Mouse (Mus musculus): ENCODE measurements around the gene Rnf212. TPM values are rescaled to one million over a fixed set of nuclear protein-coding genes. Genes with fewer than 3 reads are reported as not detected.
A peak's percentile ranks its signal among the peaks of the same experiment; 100 is the strongest.

Gene Rnf212
- polyA plus RNA-seq, 1 experiment from 2014 or later = 1.1 TPM

GRCm38 (mm10) chr5:108741844-108742243 is 32.9 kb downstream of the Rnf212 start:
- H3K4me1 ChIP-seq = no peaks in the 10 kb centered on the region
- no peak for DNase-seq (ENCODE audit: low spot score)
- H3K36me3 ChIP-seq = no peaks in the 10 kb centered on the region
- H3K27ac ChIP-seq = no peak overlapping the region
- 61% methylated on average over 2 of the region's 2 CpGs for WGBS
- no peaks in the 10 kb centered on the region for H3K27me3 ChIP-seq (ENCODE audit: insufficient read depth, poor library complexity, severe bottlenecking)
- no peaks in the 10 kb centered on the region for H3K9me3 ChIP-seq
- H3K4me3 ChIP-seq = no peak overlapping the region

- no peak overlapping the region for H3K27ac ChIP-seq
- no peaks in the 10 kb centered on the region for H3K9me3 ChIP-seq
- no peak overlapping the region for H3K4me3 ChIP-seq
- DNase-seq (ENCODE audit: low spot score) = peak; percentile 55
- H3K27me3 ChIP-seq (ENCODE audit: insufficient read depth, poor library complexity, severe bottlenecking) = no peaks in the 10 kb centered on the region
- 87% methylated on average over 1 of the region's 1 CpGs for WGBS
- no peaks in the 10 kb centered on the region for H3K36me3 ChIP-seq
- no peaks in the 10 kb centered on the region for H3K4me1 ChIP-seq
Measured at GRCm38 (mm10) chr5:108727425-108727824, 47.4 kb downstream of the Rnf212 start.

- 28% methylated on average over 5 of the region's 5 CpGs for WGBS
- Histone ChIP-seq H3K27ac (no peak overlapping the region), H3K36me3 (no peaks in the 10 kb centered on the region), H3K27me3 (ENCODE audit: insufficient read depth, poor library complexity, severe bottlenecking) (no peaks in the 10 kb centered on the region), H3K9me3 (no peaks in the 10 kb centered on the region), H3K4me3 (no peak overlapping the region), H3K4me1 (no peaks in the 10 kb centered on the region)
- DNase-seq (ENCODE audit: low spot score) = peak; percentile 88
Measured at GRCm38 (mm10) chr5:108726557-108727248, 48.1 kb downstream of the Rnf212 start.

- no peaks in the 10 kb centered on the region for H3K36me3 ChIP-seq
- no peaks in the 10 kb centered on the region for H3K27me3 ChIP-seq (ENCODE audit: insufficient read depth, poor library complexity, severe bottlenecking)
- no peak overlapping the region for H3K4me3 ChIP-seq
- no peaks in the 10 kb centered on the region for H3K9me3 ChIP-seq
- peaks cover 9% of the 10 kb centered on the region; the same call in 1 of the 2 replicates for H3K4me1 ChIP-seq
- WGBS = 42% methylated on average over 2 of the region's 2 CpGs
- DNase-seq (ENCODE audit: low spot score) = no peak
- no peak overlapping the region for H3K27ac ChIP-seq
Measured at GRCm38 (mm10) chr5:108724006-108724405, 50.8 kb downstream of the Rnf212 start.

DNA sequence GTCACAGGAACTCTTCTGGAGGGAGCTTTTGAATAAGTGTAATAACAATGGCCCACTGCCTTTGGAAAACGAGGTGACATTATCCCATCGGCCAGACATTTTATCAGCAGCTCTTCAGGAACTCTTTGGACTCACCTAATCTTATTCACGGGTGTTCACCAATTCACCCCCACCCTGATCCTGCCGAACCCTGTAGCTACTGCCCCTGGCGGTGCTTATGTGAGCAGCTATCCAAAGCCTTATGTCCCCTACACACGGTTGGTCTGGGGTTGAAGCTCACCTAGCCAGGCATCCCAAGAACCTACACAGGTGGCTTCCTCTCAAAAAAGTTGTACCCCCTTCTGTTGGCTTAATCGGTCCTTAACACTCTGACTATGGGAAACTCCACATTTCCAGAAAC is 55.0 kb downstream of the Rnf212 start:
- H3K4me3 ChIP-seq = no peak overlapping the region
- H3K4me1 ChIP-seq = peaks cover 24% of the 10 kb centered on the region
- H3K27ac ChIP-seq = no peak overlapping the region
- no peaks in the 10 kb centered on the region for H3K27me3 ChIP-seq (ENCODE audit: insufficient read depth, poor library complexity, severe bottlenecking)
- 48% methylated on average over 7 of the region's 7 CpGs for WGBS
- H3K9me3 ChIP-seq = no peaks in the 10 kb centered on the region
- H3K36me3 ChIP-seq = no peaks in the 10 kb centered on the region
- no peak for DNase-seq (ENCODE audit: low spot score)

- Histone ChIP-seq H3K4me3 (no peak overlapping the region), H3K27me3 (ENCODE audit: insufficient read depth, poor library complexity, severe bottlenecking) (no peaks in the 10 kb centered on the region), H3K9me3 (no peaks in the 10 kb centered on the region), H3K36me3 (no peaks in the 10 kb centered on the region), H3K27ac (peak overlapping the region; percentile 12), H3K4me1 (peaks cover 33% of the 10 kb centered on the region)
- 39% methylated on average over 4 of the region's 4 CpGs for WGBS
- no peak for DNase-seq (ENCODE audit: low spot score)
Measured at GRCm38 (mm10) chr5:108718051-108718450, 56.7 kb downstream of the Rnf212 start.

GRCm38 (mm10) chr5:108715974-108716373 is 58.8 kb downstream of the Rnf212 start:
- Histone ChIP-seq H3K9me3 (no peaks in the 10 kb centered on the region), H3K4me1 (peaks cover 33% of the 10 kb centered on the region), H3K36me3 (no peaks in the 10 kb centered on the region), H3K4me3 (no peak overlapping the region), H3K27ac (no peak overlapping the region), H3K27me3 (ENCODE audit: insufficient read depth, poor library complexity, severe bottlenecking) (no peaks in the 10 kb centered on the region)
- no peak for DNase-seq (ENCODE audit: low spot score)
- 79% methylated on average over 1 of the region's 1 CpGs for WGBS

DNA sequence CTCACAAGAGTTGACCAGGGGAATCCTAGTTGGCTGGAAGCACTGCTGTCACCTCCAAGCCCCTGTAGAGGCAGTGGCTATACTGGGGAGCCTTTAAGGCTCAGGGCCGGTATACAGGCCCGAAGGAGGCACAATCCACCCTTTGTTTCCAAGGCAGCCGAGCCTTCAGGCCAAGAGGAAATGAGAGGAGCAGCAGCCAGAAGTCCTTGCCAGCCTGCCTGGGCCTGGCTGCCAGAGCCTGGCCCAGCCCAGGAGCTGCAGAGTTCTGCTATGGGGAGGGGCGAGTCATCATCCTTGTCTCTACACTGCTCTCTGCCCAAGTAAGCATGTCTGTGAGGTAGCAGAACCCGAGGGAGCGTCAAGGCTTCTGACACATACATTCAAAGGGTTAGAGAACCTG is 60.6 kb downstream of the Rnf212 start:
- Histone ChIP-seq H3K4me1 (peaks cover 29% of the 10 kb centered on the region), H3K9me3 (no peaks in the 10 kb centered on the region), H3K4me3 (no peak overlapping the region), H3K36me3 (no peaks in the 10 kb centered on the region), H3K27me3 (ENCODE audit: insufficient read depth, poor library complexity, severe bottlenecking) (no peaks in the 10 kb centered on the region), H3K27ac (peak overlapping the region; percentile 52; the same call in 1 of the 2 replicates)
- 54% methylated on average over 6 of the region's 6 CpGs for WGBS
- no peak for DNase-seq (ENCODE audit: low spot score)

DNA sequence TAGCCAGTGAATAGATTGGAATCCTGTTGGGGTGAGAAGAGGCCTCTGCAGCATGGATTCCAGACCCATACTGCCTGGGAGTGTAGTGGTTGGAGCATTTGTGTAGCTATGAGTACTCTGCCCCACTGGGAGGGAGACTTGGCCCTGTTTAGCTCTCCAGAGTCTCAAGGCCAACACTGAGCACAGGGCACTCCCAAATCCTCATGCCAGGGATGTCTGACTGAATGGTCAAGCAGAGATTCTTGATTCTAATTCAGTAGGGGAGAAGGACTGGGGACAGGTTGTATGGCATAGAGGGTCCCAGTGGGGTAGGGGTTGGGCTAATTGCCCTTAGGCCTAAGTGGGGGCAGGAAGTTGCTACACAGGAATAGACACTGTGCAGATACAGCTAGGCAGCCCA is 61.1 kb downstream of the Rnf212 start:
- H3K27me3 ChIP-seq (ENCODE audit: insufficient read depth, poor library complexity, severe bottlenecking) = no peaks in the 10 kb centered on the region
- DNase-seq (ENCODE audit: low spot score) = no peak
- no peaks in the 10 kb centered on the region for H3K9me3 ChIP-seq
- H3K4me3 ChIP-seq = no peak overlapping the region
- peak overlapping the region; percentile 52; the same call in 1 of the 2 replicates for H3K27ac ChIP-seq
- peaks cover 29% of the 10 kb centered on the region for H3K4me1 ChIP-seq
- H3K36me3 ChIP-seq = no peaks in the 10 kb centered on the region

- Histone ChIP-seq H3K27ac (no peak overlapping the region), H3K27me3 (ENCODE audit: insufficient read depth, poor library complexity, severe bottlenecking) (no peaks in the 10 kb centered on the region), H3K4me3 (no peak overlapping the region), H3K9me3 (no peaks in the 10 kb centered on the region), H3K36me3 (0 out of 2 replicates have a peak, but pooled peaks cover 5% of the 10 kb centered on the region), H3K4me1 (peaks cover 27% of the 10 kb centered on the region)
- no peak for DNase-seq (ENCODE audit: low spot score)
- 81% methylated on average over 2 of the region's 2 CpGs for WGBS
Measured at GRCm38 (mm10) chr5:108713096-108713495, 61.7 kb downstream of the Rnf212 start.

- Histone ChIP-seq H3K9me3 (no peaks in the 10 kb centered on the region), H3K27ac (no peak overlapping the region), H3K36me3 (peaks cover 14% of the 10 kb centered on the region; the same call in 1 of the 2 replicates), H3K27me3 (ENCODE audit: insufficient read depth, poor library complexity, severe bottlenecking) (no peaks in the 10 kb centered on the region), H3K4me1 (peaks cover 21% of the 10 kb centered on the region), H3K4me3 (no peak overlapping the region)
- DNase-seq (ENCODE audit: low spot score) = no peak
- WGBS = 76% methylated on average over 6 of the region's 6 CpGs
Measured at GRCm38 (mm10) chr5:108711968-108712367, 62.8 kb downstream of the Rnf212 start.

DNA sequence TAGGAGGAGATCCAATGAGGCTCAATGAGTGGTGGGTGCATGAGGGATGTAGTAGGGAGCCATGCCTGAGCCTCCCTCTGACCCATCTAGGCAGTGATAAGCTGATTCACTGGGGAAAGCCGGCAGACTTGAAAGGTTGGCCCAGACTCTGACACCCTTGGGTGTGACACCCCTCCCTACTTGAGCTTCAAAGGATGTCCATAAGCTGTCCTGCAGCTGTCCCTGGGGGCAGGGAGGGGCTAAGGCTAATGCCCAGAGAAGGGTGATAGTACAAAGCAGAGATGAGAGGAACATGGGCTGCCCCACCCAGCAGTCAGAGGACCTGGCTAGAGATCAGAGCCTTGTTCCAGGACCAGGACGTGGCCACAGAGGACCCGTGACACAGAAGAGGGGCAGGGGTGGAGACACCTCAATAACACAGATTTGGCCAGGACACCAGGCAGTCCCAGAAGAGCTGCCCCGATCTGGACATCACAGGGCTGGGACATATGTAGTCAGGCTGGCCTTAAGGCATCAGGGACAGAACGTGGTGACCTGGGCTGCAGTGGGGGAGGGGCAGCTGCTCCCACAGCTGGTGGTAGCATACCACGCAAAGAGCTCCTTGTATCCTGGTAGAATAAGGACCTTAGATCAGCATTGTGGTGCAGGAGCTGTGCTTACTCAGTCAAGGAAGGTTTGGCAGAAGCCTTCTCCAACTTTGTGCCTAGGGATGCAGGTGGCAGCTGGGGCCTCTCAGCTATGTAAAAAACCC is 65.6 kb downstream of the Rnf212 start:
- DNase-seq (ENCODE audit: low spot score) = peak; percentile 90
- 36% methylated on average over 6 of the region's 6 CpGs for whole genome bisulfite sequencing
- peak overlapping the region; percentile 32; the same call in 1 of the 2 replicates for H3K27ac ChIP-seq
- no peak overlapping the region for H3K4me3 ChIP-seq
- H3K4me1 ChIP-seq = peaks cover 24% of the 10 kb centered on the region
- H3K36me3 ChIP-seq = peaks cover 42% of the 10 kb centered on the region
- H3K9me3 ChIP-seq = no peaks in the 10 kb centered on the region
- no peaks in the 10 kb centered on the region for H3K27me3 ChIP-seq (ENCODE audit: insufficient read depth, poor library complexity, severe bottlenecking)

DNA sequence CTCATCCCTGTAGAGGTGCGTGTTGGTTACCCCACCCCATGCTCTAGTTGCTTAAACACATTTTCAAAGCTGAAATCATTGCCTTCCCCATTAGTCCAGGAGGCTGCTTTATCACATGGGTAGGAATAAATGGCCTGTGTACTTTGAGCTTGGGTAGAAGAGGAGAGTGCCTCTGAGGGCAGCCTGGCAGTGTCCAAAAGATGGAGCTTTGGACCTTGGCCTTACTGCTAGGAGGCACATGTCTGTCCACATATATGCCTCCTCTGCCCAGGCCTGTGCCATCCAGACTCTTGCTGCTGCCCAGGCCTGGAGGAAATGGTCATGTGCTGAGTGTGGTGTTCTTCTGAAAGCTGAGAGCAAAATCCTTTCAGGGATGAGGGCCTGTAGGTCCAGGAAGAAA is 66.4 kb downstream of the Rnf212 start:
- Histone ChIP-seq H3K27ac (peak overlapping the region; percentile 32; the same call in 1 of the 2 replicates), H3K36me3 (peaks cover 42% of the 10 kb centered on the region)
- 86% methylated on average over 1 of the region's 1 CpGs for WGBS

More for the DNA sequence above, 66.4 kb downstream of the Rnf212 start:
- Histone ChIP-seq H3K9me3 (no peaks in the 10 kb centered on the region), H3K4me1 (peaks cover 26% of the 10 kb centered on the region), H3K27me3 (ENCODE audit: insufficient read depth, poor library complexity, severe bottlenecking) (no peaks in the 10 kb centered on the region), H3K4me3 (no peak overlapping the region)
- DNase-seq (ENCODE audit: low spot score) = no peak
